Mouse (Mus musculus) left cerebral cortex, adult 9 months (tissue): ENCODE data around the gene Ankle1.

ENCODE experiments used
- DNase-seq, 2 experiments: peaks; one replicate each; pipeline ENCODE4 v3.0.0; 2022; ENCODE audit warnings: low spot score in 2 of 2

The Ankle1 gene

GRCm38 (mm10) chr8:71381971-71382961 is 23.5 kb upstream of the Ankle1 start:
- peak in 1 of 2 experiments; percentile 73 for DNase-seq

- DNase-seq: no peak
These were observed 22.4 kb upstream of the Ankle1 start for GRCm38 (mm10) chr8:71383396-71383795.

GRCm38 (mm10) chr8:71383860-71384259 is 21.9 kb upstream of the Ankle1 start:
- DNase-seq: no peak

- DNase-seq: no peak
These were observed 20.5 kb upstream of the Ankle1 start for GRCm38 (mm10) chr8:71385212-71385835.

- no peak for DNase-seq
These were observed 17.5 kb upstream of the Ankle1 start for GRCm38 (mm10) chr8:71388267-71388666.

GRCm38 (mm10) chr8:71391696-71392095 is 14.1 kb upstream of the Ankle1 start:
- DNase-seq: no peak

GRCm38 (mm10) chr8:71392391-71392790 is 13.4 kb upstream of the Ankle1 start:
- no peak for DNase-seq

- no peak for DNase-seq
These were observed 12.9 kb upstream of the Ankle1 start for GRCm38 (mm10) chr8:71392871-71393270.

GRCm38 (mm10) chr8:71394481-71394880 is 11.3 kb upstream of the Ankle1 start:
- DNase-seq: no peak

GRCm38 (mm10) chr8:71395071-71395470 is 10.7 kb upstream of the Ankle1 start:
- DNase-seq: no peak

GRCm38 (mm10) chr8:71395629-71396028 is 10.2 kb upstream of the Ankle1 start, which contains the start of gene Ushbp1:
Ushbp1 (minus strand) TSS chr8:71395802.
- no peak for DNase-seq

GRCm38 (mm10) chr8:71396639-71397305 is 9.0 kb upstream of the Ankle1 start, which contains the start of gene Babam1:
Babam1 (plus strand) TSS chr8:71396861.
- peak; percentile 92 to 96 for DNase-seq

- no peak for DNase-seq
These were observed 8.1 kb upstream of the Ankle1 start for GRCm38 (mm10) chr8:71397701-71398100.

GRCm38 (mm10) chr8:71400826-71401225 is 5.0 kb upstream of the Ankle1 start:
- DNase-seq: no peak

GRCm38 (mm10) chr8:71401454-71401853 is 4.4 kb upstream of the Ankle1 start:
- DNase-seq: no peak

GRCm38 (mm10) chr8:71402446-71402964 is 3.3 kb upstream of the Ankle1 start:
- no peak for DNase-seq

- DNase-seq: no peak
These were observed 2.5 kb upstream of the Ankle1 start for GRCm38 (mm10) chr8:71403107-71403885.

- DNase-seq: no peak
These were observed 1.8 kb upstream of the Ankle1 start for GRCm38 (mm10) chr8:71404011-71404410.

GRCm38 (mm10) chr8:71404951-71405351 is 859 bp upstream of the Ankle1 start:
- DNase-seq: no peak

GRCm38 (mm10) chr8:71406099-71407015 is 547 bp downstream of the Ankle1 start:
- no peak for DNase-seq
